Mouse (Mus musculus) myocyte (in vitro differentiated cells): ENCODE results near the gene Fbf1. TPM values are rescaled to one million over a fixed set of nuclear protein-coding genes. Genes with fewer than 3 reads are reported as not detected.

Experiments
- H3K27me3 ChIP-seq: one replicate; pipeline ENCODE4 v1.6.1; 2011; ENCODE audit not compliant: control insufficient read depth, insufficient read depth, insufficient read length
- H3K36me3 ChIP-seq: one replicate; pipeline ENCODE4 v1.6.1; 2011; ENCODE audit not compliant: control insufficient read depth, insufficient read depth
- H3K4me2 ChIP-seq: one replicate; pipeline ENCODE4 v1.6.1; 2011; ENCODE audit warnings: low read depth, control low read depth
- H3K4me3 ChIP-seq: one replicate; pipeline ENCODE4 v1.5.1; 2011; ENCODE audit warnings: mild to moderate bottlenecking, control low read depth, moderate library complexity
- H3K79me2 ChIP-seq: one replicate; pipeline ENCODE4 v1.6.1; 2011; ENCODE audit not compliant: control insufficient read depth, insufficient read depth
- H3ac ChIP-seq: one replicate; pipeline ENCODE4 v1.6.1; 2011; ENCODE audit not compliant: control insufficient read depth, insufficient read length
- CEBPB ChIP-seq: IDR thresholded peaks from 2 replicates; pipeline ENCODE4 v1.6.1; 2011; ENCODE audit warnings: mild to moderate bottlenecking, moderate library complexity; ENCODE audit not compliant: poor library complexity, insufficient read depth, severe bottlenecking
- E2F4 ChIP-seq: IDR thresholded peaks from one replicate; pipeline ENCODE4 v1.6.1; 2011; ENCODE audit warnings: mild to moderate bottlenecking, control low read depth, moderate library complexity; ENCODE audit not compliant: insufficient read depth
- MAX ChIP-seq: IDR thresholded peaks from one replicate; pipeline ENCODE4 v1.6.1; 2011; ENCODE audit warnings: low read depth, mild to moderate bottlenecking, control low read depth
- MYOD1 ChIP-seq, 3 experiments: IDR thresholded peaks; one replicate each; pipeline ENCODE4 v1.6.1; 2011; ENCODE audit warnings: control low read depth in 2 of 3, low read depth in 2 of 3, mild to moderate bottlenecking in 2 of 3, moderate library complexity in 1 of 3; ENCODE audit not compliant: insufficient read length in 2 of 3, control insufficient read depth in 1 of 3
- MYOG ChIP-seq, 3 experiments: IDR thresholded peaks; one replicate each; pipeline ENCODE4 v1.6.1; 2011; ENCODE audit warnings: control low read depth in 2 of 3, low read depth in 2 of 3, mild to moderate bottlenecking in 2 of 3; ENCODE audit not compliant: insufficient read length in 2 of 3, control insufficient read depth in 1 of 3, insufficient read depth in 1 of 3
- POLR2A ChIP-seq: IDR thresholded peaks from one replicate; pipeline ENCODE4 v1.6.1; 2011; ENCODE audit warnings: low read depth, mild to moderate bottlenecking, control low read depth, moderate library complexity; ENCODE audit not compliant: insufficient read length
- POLR2AphosphoS2 ChIP-seq: IDR thresholded peaks from one replicate; pipeline ENCODE4 v1.6.1; 2011; ENCODE audit warnings: low read depth, control low read depth; ENCODE audit not compliant: insufficient read length
- REST ChIP-seq: IDR thresholded peaks from one replicate; pipeline ENCODE4 v1.6.1; 2011; ENCODE audit warnings: mild to moderate bottlenecking, control low read depth, moderate library complexity; ENCODE audit not compliant: insufficient read depth, insufficient read length
- SRF ChIP-seq: IDR thresholded peaks from one replicate; pipeline ENCODE4 v1.6.1; 2011; ENCODE audit warnings: low read depth; ENCODE audit not compliant: control insufficient read depth, insufficient read length
- TCF12 ChIP-seq: IDR thresholded peaks from one replicate; pipeline ENCODE4 v1.6.1; 2011; ENCODE audit warnings: mild to moderate bottlenecking, control low read depth; ENCODE audit not compliant: poor library complexity, insufficient read depth, severe bottlenecking
- TCF3 ChIP-seq: IDR thresholded peaks from one replicate; pipeline ENCODE4 v1.6.1; 2011; ENCODE audit warnings: low read depth, control low read depth; ENCODE audit not compliant: insufficient read length
- USF1 ChIP-seq: IDR thresholded peaks from one replicate; pipeline ENCODE4 v1.6.1; 2011; ENCODE audit warnings: low read depth, mild to moderate bottlenecking, control low read depth, moderate library complexity
- polyA plus RNA-seq: library from polyadenylated mRNA; unstranded; fragments of >200 nt; fragmentation: generic; extraction: Trizol; gene quantifications from one replicate; pipeline ENCODE4 v1.2.1, GENCODE M21; 2012; ENCODE audit warnings: missing spikeins

The Fbf1 gene
- polyA plus RNA-seq, 1 experiment = 41.7 TPM

DNA sequence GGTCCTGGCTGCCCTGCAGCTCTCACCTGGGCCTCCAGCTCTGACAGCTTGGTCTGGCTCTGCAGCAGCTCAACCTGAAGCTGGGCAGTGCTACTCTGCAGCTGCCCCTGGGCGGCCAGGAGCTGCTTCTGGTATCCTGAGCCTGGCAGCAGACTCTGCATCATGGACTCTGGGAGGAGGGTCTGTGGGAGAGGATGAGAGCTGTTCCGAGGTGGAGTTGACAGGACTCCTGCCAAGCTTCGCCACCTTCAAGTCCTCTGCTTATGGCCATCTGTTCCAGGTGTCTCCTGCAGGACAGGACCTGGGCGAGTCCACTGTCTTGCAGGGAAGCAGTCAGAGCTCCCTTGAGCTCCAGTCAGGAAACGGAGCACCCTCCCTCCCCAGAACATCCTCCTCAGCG, 18.6 kb downstream of the Fbf1 start:
- H3ac ChIP-seq = no peak overlapping the region
- no peak overlapping the region for H3K4me2 ChIP-seq

DNA sequence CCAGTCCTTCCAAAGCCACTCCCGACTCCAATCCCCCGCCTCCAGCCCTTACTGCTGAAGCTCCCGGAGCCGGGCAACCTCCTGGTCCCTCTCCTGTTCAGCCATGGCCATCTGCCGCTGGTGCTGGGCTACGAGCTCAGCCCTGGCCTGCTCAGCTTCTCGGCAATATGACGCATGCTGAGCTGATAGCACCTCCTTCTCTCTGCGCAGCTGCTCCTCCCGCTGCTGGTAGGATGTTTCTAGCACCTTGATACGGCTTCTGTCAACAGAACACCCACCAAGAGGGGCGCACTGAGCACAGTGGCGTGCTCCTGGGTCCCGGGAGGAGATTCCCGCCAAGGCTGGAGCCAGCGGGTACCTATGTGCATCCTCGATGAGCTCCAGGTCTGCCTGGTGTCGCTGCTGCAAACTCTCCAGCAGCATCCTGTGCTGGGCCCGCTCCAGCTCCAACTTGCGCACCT, 19.2 kb downstream of the Fbf1 start:
- Histone ChIP-seq H3K79me2 (no peaks in the 10 kb centered on the region), H3K27me3 (no peaks in the 10 kb centered on the region), H3K36me3 (peaks cover 39% of the 10 kb centered on the region), H3K4me2 (no peak overlapping the region), H3ac (no peak overlapping the region), H3K4me3 (no peak overlapping the region)
- TF ChIP-seq POLR2AphosphoS2 = no peak

More for the DNA sequence above, 18.6 kb downstream of the Fbf1 start:
- peaks cover 35% of the 10 kb centered on the region for H3K36me3 ChIP-seq
- H3K27me3 ChIP-seq = no peaks in the 10 kb centered on the region
- TF ChIP-seq TCF12 (no peak), POLR2AphosphoS2 (no peak), CEBPB (no peak), SRF (no peak), MAX (no peak), E2F4 (no peak), TCF3 (no peak), REST (no peak), POLR2A (no peak), MYOD1 (IDR thresholded peaks at IDR 0.05; ENCODE audit: control insufficient read depth in 1 of 3, insufficient read length in 2 of 3, low read depth in 2 of 3) (no peak), MYOG (IDR thresholded peaks at IDR 0.05; ENCODE audit: control insufficient read depth in 1 of 3, insufficient read depth in 1 of 3, insufficient read length in 2 of 3, low read depth in 2 of 3) (no peak), USF1 (no peak)
- no peaks in the 10 kb centered on the region for H3K79me2 ChIP-seq
- no peak overlapping the region for H3K4me3 ChIP-seq

DNA sequence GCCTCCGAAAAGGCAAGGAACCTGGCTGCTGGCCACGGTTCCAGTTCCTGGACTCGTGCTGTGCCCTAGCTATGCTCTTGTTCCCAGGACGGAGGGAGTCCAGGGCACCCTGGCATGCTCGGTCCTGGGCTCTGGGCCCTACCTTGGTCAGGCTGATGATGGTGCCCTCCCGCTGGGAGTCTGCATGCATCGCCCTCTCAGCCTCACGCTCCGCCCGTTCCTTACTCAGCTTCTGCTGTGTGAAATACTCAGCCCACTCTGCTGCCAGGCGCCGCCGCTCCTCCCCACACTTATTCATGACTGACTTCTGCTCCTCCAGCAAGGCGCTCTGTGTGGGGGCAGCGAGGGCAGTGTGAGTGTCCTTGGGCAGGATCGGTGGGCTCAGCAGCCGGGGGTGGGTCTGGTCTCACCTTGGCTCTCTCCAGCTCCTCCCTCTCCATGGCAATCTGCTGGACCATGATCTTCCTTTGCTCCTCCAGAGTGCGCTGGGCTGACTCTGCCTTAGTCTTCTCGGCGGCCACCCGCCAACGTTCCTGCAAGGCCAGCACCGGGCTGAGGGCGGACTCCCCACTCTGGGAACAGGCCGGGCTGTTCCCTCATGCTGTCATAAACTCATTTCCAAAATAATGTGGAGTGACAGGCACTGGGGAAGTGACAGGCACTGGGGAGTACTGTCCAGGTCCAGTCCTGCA, 21.5 kb downstream of the Fbf1 start:
- no peak for TF ChIP-seq CEBPB
- no peak for TF ChIP-seq REST
- TF ChIP-seq SRF = no peak
- TF ChIP-seq MYOG (IDR thresholded peaks at IDR 0.05; ENCODE audit: control insufficient read depth in 1 of 3, insufficient read depth in 1 of 3, insufficient read length in 2 of 3, low read depth in 2 of 3) = no peak
- TF ChIP-seq TCF3 = no peak
- TF ChIP-seq POLR2A = no peak
- no peak for TF ChIP-seq MAX
- no peak for TF ChIP-seq TCF12
- no peak for TF ChIP-seq POLR2AphosphoS2
- no peak for TF ChIP-seq MYOD1 (IDR thresholded peaks at IDR 0.05; ENCODE audit: control insufficient read depth in 1 of 3, insufficient read length in 2 of 3, low read depth in 2 of 3)
- TF ChIP-seq USF1 = no peak
- TF ChIP-seq E2F4 = no peak
- Histone ChIP-seq H3K4me2 (no peak overlapping the region), H3K79me2 (no peaks in the 10 kb centered on the region), H3K4me3 (no peak overlapping the region), H3K36me3 (peaks cover 46% of the 10 kb centered on the region), H3K27me3 (no peaks in the 10 kb centered on the region), H3ac (no peak overlapping the region)

DNA sequence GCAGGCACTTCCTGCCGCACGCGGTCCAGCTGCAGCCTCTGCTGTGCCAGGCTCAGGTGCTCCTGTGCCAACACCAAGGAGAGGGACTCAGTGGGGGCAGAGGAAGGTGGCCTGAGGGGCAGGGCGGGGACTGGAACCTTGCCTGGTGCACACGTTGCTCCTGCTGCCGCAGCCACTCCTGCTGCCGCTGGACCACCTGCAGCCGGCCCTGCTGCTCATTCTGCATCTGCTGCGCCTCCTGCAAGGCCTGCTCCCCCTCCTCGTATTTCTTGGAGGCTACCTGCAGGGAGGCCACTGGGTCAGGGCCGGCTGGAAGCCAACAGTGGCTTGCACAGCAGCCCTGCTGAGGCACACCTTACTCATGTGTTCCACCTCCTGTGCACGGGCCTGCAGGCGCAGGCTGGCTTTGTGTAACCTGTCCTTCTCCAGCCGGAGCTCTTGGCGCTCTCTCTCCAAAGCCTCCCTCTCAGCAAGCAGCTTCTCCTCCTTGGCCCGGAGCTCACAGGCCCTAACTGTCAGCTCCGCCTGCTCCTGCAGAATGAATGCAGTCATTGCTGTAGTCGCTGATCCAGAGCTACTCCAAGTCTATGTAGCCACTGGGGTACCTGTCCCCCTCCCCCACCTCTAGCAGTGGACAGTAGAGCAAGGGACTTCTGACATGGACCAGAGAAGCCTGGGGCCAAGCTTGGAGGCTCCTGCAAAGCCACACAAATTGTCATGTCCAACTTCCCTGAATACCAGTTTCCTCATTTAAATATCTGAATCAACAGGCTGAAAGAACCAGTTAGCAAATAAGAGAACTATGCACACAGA, 22.3 kb downstream of the Fbf1 start:
- no peak overlapping the region for H3K4me3 ChIP-seq
- H3K79me2 ChIP-seq = no peaks in the 10 kb centered on the region

DNA sequence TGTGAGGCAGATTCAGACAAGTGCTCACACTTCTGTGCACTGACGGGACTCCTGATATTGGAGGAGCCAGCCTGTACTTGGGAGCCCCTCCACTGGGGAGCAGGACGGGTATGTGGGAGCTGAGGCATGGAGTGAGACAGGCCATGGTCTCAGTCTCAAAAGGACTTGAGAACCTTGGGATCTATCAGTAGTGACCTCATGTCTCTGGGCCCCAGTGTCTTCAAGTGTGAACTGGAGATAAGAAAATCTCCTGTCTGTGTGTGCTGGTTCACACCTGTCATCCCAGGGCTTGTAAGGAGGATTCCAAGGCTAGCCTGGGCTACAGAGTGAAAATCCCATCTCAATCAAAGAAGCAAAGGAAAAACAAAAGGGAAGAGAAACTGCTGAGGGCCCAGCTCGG, 24.5 kb downstream of the Fbf1 start:
- Histone ChIP-seq H3K36me3 (peaks cover 31% of the 10 kb centered on the region), H3K79me2 (no peaks in the 10 kb centered on the region), H3ac (no peak overlapping the region), H3K4me2 (no peak overlapping the region), H3K4me3 (no peak overlapping the region), H3K27me3 (no peaks in the 10 kb centered on the region)
- TF ChIP-seq TCF12 (no peak), MAX (no peak), CEBPB (no peak), POLR2AphosphoS2 (no peak), E2F4 (no peak), USF1 (no peak)

More for the DNA sequence above, 22.3 kb downstream of the Fbf1 start:
- Histone ChIP-seq H3K36me3 (peaks cover 43% of the 10 kb centered on the region), H3K4me2 (no peak overlapping the region), H3ac (no peak overlapping the region), H3K27me3 (no peaks in the 10 kb centered on the region)
- no peak for TF ChIP-seq TCF12
- TF ChIP-seq POLR2AphosphoS2 = peak; percentile 43
